Mouse (Mus musculus) embryonic facial prominence, embryonic 10.5 days (tissue): ENCODE measurements around the gene Themis3. TPM values are rescaled to one million over a fixed set of nuclear protein-coding genes. Genes with fewer than 3 reads are reported as not detected.
A peak's percentile ranks its signal among the peaks of the same experiment; 100 is the strongest.

Experiments used
- DNase-seq: peaks from one replicate; pipeline ENCODE4 v3.0.0-alpha.2; 2017; ENCODE audit warnings: low spot score
- H3K27ac ChIP-seq: fragments of 300-500 bp; sonication (generic); replicated peaks from 2 replicates; pipeline ENCODE4 v1.5.1; 2016; ENCODE audit warnings: mild to moderate bottlenecking
- H3K27me3 ChIP-seq: fragments of 300-500 bp; sonication (generic); replicated peaks from 2 replicates; pipeline ENCODE4 v1.6.1; 2016; ENCODE audit warnings: low read depth, mild to moderate bottlenecking; ENCODE audit not compliant: poor library complexity, severe bottlenecking
- H3K36me3 ChIP-seq: fragments of 300-500 bp; sonication (generic); replicated peaks from 2 replicates; pipeline ENCODE4 v1.6.1; 2016; ENCODE audit warnings: mild to moderate bottlenecking, moderate library complexity
- H3K4me1 ChIP-seq: fragments of 300-500 bp; sonication (generic); 2 replicates; pipeline ENCODE4 v1.6.1; 2016
- H3K4me3 ChIP-seq: fragments of 300-500 bp; sonication (generic); 2 replicates; pipeline ENCODE4 v1.5.1; 2016; ENCODE audit warnings: mild to moderate bottlenecking, moderate library complexity
- H3K9me3 ChIP-seq: fragments of 300-500 bp; sonication (generic); 2 replicates; pipeline ENCODE4 v1.6.1; 2016; ENCODE audit warnings: mild to moderate bottlenecking
- WGBS: fragments of 180-500 bp; shearing (Covaris S2); methylation state at CpG from one replicate; pipeline ENCODE4 v1.1.7; 2016; 5-methylcytosine and 5-hydroxymethylcytosine counted together
- polyA plus RNA-seq: library from polyadenylated mRNA; unstranded; fragments of >200 nt; fragmentation: Nextera tagmentation; extraction: Ambion mirVana; gene quantifications from 2 replicates; pipeline ENCODE4 v1.2.1, GENCODE M21; 2016

The Themis3 gene
- not detected in 2 replicates for polyA plus RNA-seq

GRCm38 (mm10) chr17:66594435-66594834 is at the start of gene Themis3:
Themis3 (minus strand) TSS chr17:66594621.
- 75% methylated on average over 5 of the region's 5 CpGs for WGBS
- no peaks in the 10 kb centered on the region for H3K36me3 ChIP-seq
- no peaks in the 10 kb centered on the region for H3K9me3 ChIP-seq
- no peak within 1 kb of the TSS for H3K27ac ChIP-seq
- H3K4me3 ChIP-seq: no peak within 1 kb of the TSS
- no peaks in the 10 kb centered on the region for H3K27me3 ChIP-seq
- DNase-seq: no peak
- H3K4me1 ChIP-seq: no peaks in the 10 kb centered on the region

GRCm38 (mm10) chr17:66637951-66638722 is 43.7 kb upstream of the Themis3 start:
- Histone ChIP-seq H3K36me3 (no peaks in the 10 kb centered on the region), H3K4me1 (no peaks in the 10 kb centered on the region), H3K27me3 (no peaks in the 10 kb centered on the region), H3K27ac (no peak overlapping the region), H3K9me3 (no peaks in the 10 kb centered on the region), H3K4me3 (no peak overlapping the region)
- DNase-seq: no peak
- WGBS: 86% methylated on average over 7 of the region's 7 CpGs

GRCm38 (mm10) chr17:66619996-66620656 is 25.7 kb upstream of the Themis3 start:
- no peak overlapping the region for H3K27ac ChIP-seq
- H3K27me3 ChIP-seq: no peaks in the 10 kb centered on the region
- DNase-seq: no peak
- 81% methylated on average over 13 of the region's 13 CpGs for WGBS
- H3K4me3 ChIP-seq: no peak overlapping the region
- H3K9me3 ChIP-seq: no peaks in the 10 kb centered on the region
- no peaks in the 10 kb centered on the region for H3K36me3 ChIP-seq
- no peaks in the 10 kb centered on the region for H3K4me1 ChIP-seq

- H3K36me3 ChIP-seq: no peaks in the 10 kb centered on the region
Observed at GRCm38 (mm10) chr17:66619255-66619826, 24.9 kb upstream of the Themis3 start.

DNA sequence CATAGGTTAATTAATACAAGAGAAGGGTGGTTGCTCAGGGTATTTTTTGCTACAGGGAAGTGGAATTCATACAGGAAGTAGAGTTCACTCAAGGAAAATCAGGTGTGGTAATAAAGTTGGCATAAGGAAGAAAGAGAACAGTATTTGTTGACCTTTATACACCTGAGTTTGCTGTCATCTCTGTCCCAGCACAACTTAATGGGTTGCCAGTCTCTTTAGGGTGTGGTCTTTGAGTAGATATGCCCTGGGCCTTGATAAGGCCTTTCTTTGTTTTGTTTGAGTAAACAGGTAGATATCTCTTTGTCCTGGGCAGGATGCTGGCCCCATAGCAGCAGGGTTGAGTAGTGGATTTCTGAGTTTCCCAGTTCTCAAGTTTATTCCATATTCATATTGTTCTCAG is 15.6 kb upstream of the Themis3 start:
- H3K36me3 ChIP-seq: no peaks in the 10 kb centered on the region
- H3K9me3 ChIP-seq: no peaks in the 10 kb centered on the region
- no peak for DNase-seq
- no peaks in the 10 kb centered on the region for H3K4me1 ChIP-seq
- H3K4me3 ChIP-seq: no peak overlapping the region
- H3K27me3 ChIP-seq: no peaks in the 10 kb centered on the region
- H3K27ac ChIP-seq: no peak overlapping the region

More at GRCm38 (mm10) chr17:66619255-66619826, 24.9 kb upstream of the Themis3 start:
- H3K4me3 ChIP-seq: no peak overlapping the region
- WGBS: 80% methylated on average over 3 of the region's 3 CpGs
- H3K27me3 ChIP-seq: no peaks in the 10 kb centered on the region
- H3K9me3 ChIP-seq: no peaks in the 10 kb centered on the region
- no peak overlapping the region for H3K27ac ChIP-seq
- no peak for DNase-seq
- H3K4me1 ChIP-seq: no peaks in the 10 kb centered on the region

GRCm38 (mm10) chr17:66604931-66605330 is 10.5 kb upstream of the Themis3 start:
- Histone ChIP-seq H3K27ac (no peak overlapping the region), H3K4me1 (no peaks in the 10 kb centered on the region; the same call in 1 of the 2 replicates), H3K4me3 (no peak overlapping the region), H3K27me3 (no peaks in the 10 kb centered on the region), H3K36me3 (no peaks in the 10 kb centered on the region), H3K9me3 (no peaks in the 10 kb centered on the region)
- peak; percentile 5 for DNase-seq
- WGBS: 74% methylated on average over 5 of the region's 5 CpGs

- H3K36me3 ChIP-seq: no peaks in the 10 kb centered on the region
- H3K27me3 ChIP-seq: no peaks in the 10 kb centered on the region
- H3K9me3 ChIP-seq: no peaks in the 10 kb centered on the region
- H3K4me1 ChIP-seq: no peaks in the 10 kb centered on the region; the same call in 1 of the 2 replicates
- WGBS: 92% methylated on average over 2 of the region's 2 CpGs
- H3K27ac ChIP-seq: no peak overlapping the region
- no peak overlapping the region for H3K4me3 ChIP-seq
- DNase-seq: no peak
Observed at GRCm38 (mm10) chr17:66601171-66601570, 6.8 kb upstream of the Themis3 start.

- no peaks in the 10 kb centered on the region for H3K36me3 ChIP-seq
- no peak for DNase-seq
- H3K4me3 ChIP-seq: no peak overlapping the region
- H3K27me3 ChIP-seq: no peaks in the 10 kb centered on the region
- H3K9me3 ChIP-seq: no peaks in the 10 kb centered on the region
- 90% methylated on average over 3 of the region's 3 CpGs for WGBS
- no peak overlapping the region for H3K27ac ChIP-seq
- no peaks in the 10 kb centered on the region for H3K4me1 ChIP-seq
Observed at GRCm38 (mm10) chr17:66595867-66596266, 1.4 kb upstream of the Themis3 start.

GRCm38 (mm10) chr17:66595256-66595655 is 835 bp upstream of the Themis3 start:
- Histone ChIP-seq H3K27me3 (no peaks in the 10 kb centered on the region), H3K4me1 (no peaks in the 10 kb centered on the region), H3K36me3 (no peaks in the 10 kb centered on the region), H3K4me3 (no peak overlapping the region), H3K9me3 (no peaks in the 10 kb centered on the region), H3K27ac (no peak overlapping the region)
- no peak for DNase-seq

DNA sequence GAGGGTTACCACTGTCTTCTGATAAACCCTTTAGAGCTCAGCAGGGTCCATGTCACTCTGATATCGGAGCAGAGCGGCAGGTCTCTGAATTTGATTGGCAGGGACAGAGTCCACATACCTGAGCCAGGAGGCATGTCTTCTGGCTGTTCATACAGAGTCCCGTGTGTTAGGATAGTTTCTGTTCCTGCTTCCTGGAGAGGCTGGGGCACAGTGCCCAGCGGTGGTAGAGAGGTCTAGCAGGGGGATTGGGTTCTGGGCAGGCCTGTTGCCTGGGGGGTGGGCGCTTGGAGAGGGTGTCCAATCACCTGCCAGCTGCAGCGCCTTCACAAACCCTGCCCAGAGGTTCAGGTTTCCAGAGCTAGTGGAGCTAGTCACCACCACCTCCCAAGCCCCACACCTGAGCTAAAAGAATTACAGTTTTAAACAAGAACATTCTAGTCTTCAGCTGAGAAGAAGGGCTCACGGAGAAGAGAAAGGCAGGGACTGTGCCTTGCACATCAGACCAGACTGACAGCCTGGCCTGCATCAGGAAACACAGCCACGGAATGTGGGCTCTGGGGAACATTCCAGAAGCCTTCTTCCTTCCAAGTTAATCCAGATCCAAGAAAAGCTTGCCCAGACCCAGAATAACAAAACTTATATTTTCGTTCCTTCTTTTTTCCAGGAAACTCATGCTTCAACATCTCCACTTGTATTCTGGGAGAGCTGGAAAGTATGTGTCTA is 3.9 kb downstream of the Themis3 start:
- Histone ChIP-seq H3K27me3 (no peaks in the 10 kb centered on the region), H3K27ac (no peak overlapping the region), H3K4me3 (no peak overlapping the region), H3K4me1 (no peaks in the 10 kb centered on the region), H3K9me3 (no peaks in the 10 kb centered on the region), H3K36me3 (no peaks in the 10 kb centered on the region)
- no peak for DNase-seq
- 74% methylated on average over 9 of the region's 9 CpGs for WGBS

DNA sequence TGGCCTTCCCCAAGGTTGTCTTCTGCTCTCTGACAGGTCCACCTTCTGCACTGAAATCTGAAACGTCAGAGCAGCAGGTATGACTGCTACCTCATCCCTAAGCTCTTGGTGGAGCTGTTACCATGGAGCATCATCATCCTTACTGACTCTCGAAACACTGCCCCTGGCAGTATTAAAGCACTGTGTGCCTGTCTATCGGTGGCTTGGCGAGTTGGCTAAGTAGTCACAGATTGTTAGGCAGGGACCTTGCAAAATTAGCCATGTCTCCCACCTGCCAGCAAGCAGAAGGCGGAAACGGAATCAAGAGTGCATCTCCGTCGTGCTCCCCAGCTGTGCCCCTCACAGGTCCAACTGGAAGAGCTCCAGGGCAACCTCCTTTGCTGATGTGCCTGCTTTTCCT is 4.6 kb downstream of the Themis3 start:
- Histone ChIP-seq H3K27me3 (no peaks in the 10 kb centered on the region), H3K4me3 (no peak overlapping the region), H3K36me3 (no peaks in the 10 kb centered on the region), H3K27ac (no peak overlapping the region), H3K9me3 (no peaks in the 10 kb centered on the region), H3K4me1 (no peaks in the 10 kb centered on the region)
- no peak for DNase-seq
- WGBS: 73% methylated on average over 8 of the region's 8 CpGs

- Histone ChIP-seq H3K4me3 (no peak overlapping the region), H3K27ac (no peak overlapping the region), H3K36me3 (no peaks in the 10 kb centered on the region), H3K27me3 (no peaks in the 10 kb centered on the region), H3K4me1 (no peaks in the 10 kb centered on the region), H3K9me3 (no peaks in the 10 kb centered on the region)
- DNase-seq: no peak
- WGBS: 91% methylated on average over 10 of the region's 10 CpGs
Observed at GRCm38 (mm10) chr17:66586741-66587140, 7.7 kb downstream of the Themis3 start.
